Mouse (Mus musculus): ENCODE data around the gene 3110040M04Rik. TPM values are rescaled to one million over a fixed set of nuclear protein-coding genes. Genes with fewer than 3 reads are reported as not detected.

3110040M04Rik gene
- polyA plus RNA-seq, 1 experiment = not detected

- TF ChIP-seq POLR2A (IDR thresholded peaks at IDR 0.05; ENCODE audit: borderline replicate concordance, low read depth, low read length) (no peak), CTCF (IDR thresholded peaks at IDR 0.05; ENCODE audit: low read depth, low read length) (no peak)
- H3K4me3 ChIP-seq (ENCODE audit: insufficient read depth, low read length) = no peak overlapping the region
- H3K4me1 ChIP-seq (ENCODE audit: control insufficient read depth, insufficient read depth, low read length) = no peaks in the 10 kb centered on the region
- no peak overlapping the region for H3K27ac ChIP-seq (ENCODE audit: insufficient read depth, low read depth, low read length)
Observed at GRCm38 (mm10) chr1:151243332-151243731, 39.4 kb downstream of the 3110040M04Rik start.

- Histone ChIP-seq H3K4me3 (ENCODE audit: insufficient read depth, low read length) (no peak overlapping the region), H3K4me1 (ENCODE audit: control insufficient read depth, insufficient read depth, low read length) (no peaks in the 10 kb centered on the region), H3K27ac (ENCODE audit: insufficient read depth, low read depth, low read length) (no peak overlapping the region)
- TF ChIP-seq CTCF (IDR thresholded peaks at IDR 0.05; ENCODE audit: low read depth, low read length) (no peak), POLR2A (IDR thresholded peaks at IDR 0.05; ENCODE audit: borderline replicate concordance, low read depth, low read length) (no peak)
Observed at GRCm38 (mm10) chr1:151244013-151244412, 40.1 kb downstream of the 3110040M04Rik start.

DNA sequence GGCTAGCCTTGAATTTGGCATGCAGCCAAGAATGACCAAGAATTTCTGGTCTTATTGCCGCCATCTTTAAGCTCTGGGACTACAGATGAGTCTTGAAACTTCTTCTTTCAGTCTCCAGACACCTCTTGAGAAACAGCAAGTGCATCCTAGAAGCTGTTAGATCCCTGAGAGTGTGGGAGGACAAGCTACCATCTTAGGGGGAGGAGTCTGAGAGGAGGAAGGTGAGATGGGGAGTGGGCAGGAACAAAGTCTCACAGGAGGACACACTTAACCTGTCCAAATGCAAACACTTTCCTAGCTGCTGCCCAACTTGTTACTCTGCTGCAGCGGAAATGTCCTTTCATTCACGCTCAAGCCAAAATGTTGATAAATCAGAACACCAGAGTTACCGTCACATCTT lies 40.8 kb downstream of the 3110040M04Rik start:
- Histone ChIP-seq H3K4me3 (ENCODE audit: insufficient read depth, low read length) (no peak overlapping the region), H3K4me1 (ENCODE audit: control insufficient read depth, insufficient read depth, low read length) (peaks cover 6% of the 10 kb centered on the region), H3K27ac (ENCODE audit: insufficient read depth, low read depth, low read length) (no peak overlapping the region)
- TF ChIP-seq POLR2A (IDR thresholded peaks at IDR 0.05; ENCODE audit: borderline replicate concordance, low read depth, low read length) = no peak
- TF ChIP-seq CTCF (IDR thresholded peaks at IDR 0.05; ENCODE audit: low read depth, low read length) = no peak

DNA sequence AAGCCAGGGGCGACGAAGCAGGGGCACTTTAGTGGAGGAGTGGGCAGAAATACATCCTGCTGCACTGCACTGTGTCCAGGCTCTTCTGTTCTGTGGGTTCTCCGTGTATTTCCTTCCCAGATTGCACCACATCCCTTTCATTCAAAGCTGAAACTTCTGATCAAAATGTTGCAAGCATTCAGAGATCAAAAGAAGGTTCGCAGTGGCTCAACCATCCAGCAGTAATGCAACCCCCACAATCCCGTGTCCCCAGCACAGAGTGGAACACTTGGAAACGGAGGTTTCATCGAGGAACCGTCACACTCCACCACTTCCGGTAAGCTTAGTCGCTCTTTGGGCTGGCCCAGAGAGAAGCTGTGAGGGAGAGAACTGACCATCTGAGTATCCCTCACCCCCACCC lies 41.2 kb downstream of the 3110040M04Rik start:
- H3K4me3 ChIP-seq (ENCODE audit: insufficient read depth, low read length) = no peak overlapping the region
- H3K4me1 ChIP-seq (ENCODE audit: control insufficient read depth, insufficient read depth, low read length) = peaks cover 6% of the 10 kb centered on the region
- H3K27ac ChIP-seq (ENCODE audit: insufficient read depth, low read depth, low read length) = no peak overlapping the region
- TF ChIP-seq CTCF (IDR thresholded peaks at IDR 0.05; ENCODE audit: low read depth, low read length) (no peak), POLR2A (IDR thresholded peaks at IDR 0.05; ENCODE audit: borderline replicate concordance, low read depth, low read length) (no peak)

DNA sequence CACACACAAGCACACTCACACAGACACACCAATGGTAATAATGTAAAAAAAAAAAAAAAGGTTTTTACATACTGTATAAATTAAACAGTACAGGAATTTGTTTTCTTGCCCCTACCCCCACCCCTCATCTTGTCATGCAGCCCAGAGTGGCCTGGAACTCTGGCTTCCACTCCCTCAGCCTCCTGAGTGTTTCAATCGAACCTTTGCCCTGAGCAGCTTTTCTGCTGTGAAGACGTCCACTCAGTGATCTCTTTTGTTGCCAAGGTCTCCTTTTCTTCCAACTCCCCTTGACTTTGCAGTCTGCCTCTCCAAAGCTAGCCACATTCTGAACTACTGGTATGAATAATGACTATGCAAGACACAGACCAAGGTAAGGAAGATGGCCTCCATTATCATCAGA lies 41.9 kb downstream of the 3110040M04Rik start:
- H3K4me1 ChIP-seq (ENCODE audit: control insufficient read depth, insufficient read depth, low read length) = peaks cover 6% of the 10 kb centered on the region
- H3K4me3 ChIP-seq (ENCODE audit: insufficient read depth, low read length) = no peak overlapping the region
- no peak for TF ChIP-seq CTCF (IDR thresholded peaks at IDR 0.05; ENCODE audit: low read depth, low read length)
- TF ChIP-seq POLR2A (IDR thresholded peaks at IDR 0.05; ENCODE audit: borderline replicate concordance, low read depth, low read length) = no peak
- H3K27ac ChIP-seq (ENCODE audit: insufficient read depth, low read depth, low read length) = no peak overlapping the region

GRCm38 (mm10) chr1:151250109-151250508 lies 46.2 kb downstream of the 3110040M04Rik start:
- H3K4me1 ChIP-seq (ENCODE audit: control insufficient read depth, insufficient read depth, low read length) = peaks cover 27% of the 10 kb centered on the region
- peak overlapping the region; percentile 94 for H3K27ac ChIP-seq (ENCODE audit: insufficient read depth, low read depth, low read length)
- peak overlapping the region; percentile 65 for H3K4me3 ChIP-seq (ENCODE audit: insufficient read depth, low read length)
- no peak for TF ChIP-seq POLR2A (IDR thresholded peaks at IDR 0.05; ENCODE audit: borderline replicate concordance, low read depth, low read length)
- no peak for TF ChIP-seq CTCF (IDR thresholded peaks at IDR 0.05; ENCODE audit: low read depth, low read length)

DNA sequence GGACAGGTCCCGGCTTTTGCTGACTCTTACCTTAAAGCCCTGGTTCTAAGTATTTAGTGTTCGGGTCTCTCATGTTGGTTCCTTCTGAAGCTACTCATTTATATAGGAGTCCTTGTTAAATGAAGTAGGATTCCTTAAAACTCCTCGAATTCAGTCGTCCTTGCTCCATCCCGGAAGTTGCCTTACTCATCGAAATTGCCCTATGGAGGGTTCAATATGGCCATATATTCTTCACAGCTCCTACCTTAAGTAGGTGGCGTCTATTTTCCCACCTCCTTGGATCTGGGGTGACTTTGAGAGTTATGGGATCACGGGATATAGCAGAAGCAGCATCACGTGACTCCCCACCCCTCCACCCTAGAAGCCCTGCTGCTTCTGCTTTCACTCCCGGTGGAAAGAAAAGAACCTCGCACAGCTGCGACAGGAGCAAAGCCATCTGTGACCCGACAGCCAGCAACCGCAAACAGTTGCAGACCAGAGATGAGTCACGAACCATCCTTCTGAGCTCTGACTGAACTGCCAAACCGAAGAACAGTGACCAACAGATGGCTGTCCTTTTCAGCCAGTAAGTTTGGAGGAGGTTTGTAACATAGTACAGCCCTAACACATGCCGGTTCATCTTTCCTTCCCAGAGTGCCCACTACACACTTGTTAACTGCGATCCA lies 46.7 kb downstream of the 3110040M04Rik start:
- H3K4me3 ChIP-seq (ENCODE audit: insufficient read depth, low read length) = peak overlapping the region; percentile 65
- peak overlapping the region; percentile 94 for H3K27ac ChIP-seq (ENCODE audit: insufficient read depth, low read depth, low read length)
- TF ChIP-seq CTCF (IDR thresholded peaks at IDR 0.05; ENCODE audit: low read depth, low read length) = no peak
- H3K4me1 ChIP-seq (ENCODE audit: control insufficient read depth, insufficient read depth, low read length) = peaks cover 27% of the 10 kb centered on the region

DNA sequence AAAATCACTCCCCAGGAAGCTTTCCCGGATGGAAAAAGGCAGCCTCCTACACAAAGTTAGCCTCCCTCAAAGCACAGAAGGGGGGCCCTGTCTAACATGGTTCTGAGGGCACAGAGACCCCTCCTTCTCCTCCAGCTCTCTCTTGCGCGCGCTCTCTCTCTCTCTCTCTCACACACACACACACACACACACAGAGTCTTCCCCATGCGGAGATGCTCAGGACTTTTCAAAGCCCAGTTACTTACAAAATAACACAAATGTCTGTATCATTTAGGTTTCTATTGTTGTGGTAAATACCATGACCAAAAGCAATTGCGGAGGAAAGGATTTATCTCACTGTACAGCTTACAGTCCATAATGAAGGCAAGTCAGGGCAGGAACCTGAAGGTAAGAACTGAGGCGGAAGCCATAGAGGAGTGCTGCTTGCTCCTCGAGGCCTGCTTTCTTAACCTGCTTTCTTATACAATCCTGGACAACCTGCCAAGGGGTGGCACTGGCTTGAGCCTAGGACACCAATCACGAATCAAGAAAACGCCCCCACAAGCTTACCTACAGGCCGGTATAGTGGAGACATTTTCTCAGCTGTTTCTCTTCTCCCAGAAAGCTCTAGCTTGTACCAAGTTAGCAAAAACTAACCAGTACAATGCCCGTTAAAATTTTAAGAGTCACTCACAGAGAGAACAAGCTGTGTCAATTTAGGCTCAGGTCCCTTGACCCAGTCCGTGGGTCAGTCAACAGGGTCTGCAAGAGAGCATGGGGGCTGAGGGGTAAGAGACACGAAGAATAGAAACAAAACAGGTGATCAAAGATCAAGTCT lies 47.5 kb downstream of the 3110040M04Rik start:
- no peak for TF ChIP-seq POLR2A (IDR thresholded peaks at IDR 0.05; ENCODE audit: borderline replicate concordance, low read depth, low read length)
- no peak for TF ChIP-seq CTCF (IDR thresholded peaks at IDR 0.05; ENCODE audit: low read depth, low read length)
- H3K4me1 ChIP-seq (ENCODE audit: control insufficient read depth, insufficient read depth, low read length) = peaks cover 27% of the 10 kb centered on the region
- peak overlapping the region; percentile 94 for H3K27ac ChIP-seq (ENCODE audit: insufficient read depth, low read depth, low read length)
- H3K4me3 ChIP-seq (ENCODE audit: insufficient read depth, low read length) = peak overlapping the region; percentile 34

Other genes with a start within 250 kb of the 3110040M04Rik start
- gene Hmcn1, start 210.7 kb upstream of the 3110040M04Rik start, polyA plus RNA-seq (2012; ENCODE audit: insufficient read depth, insufficient read length, missing spikeins) = 0.69 TPM in 1 of 2 replicates, not detected in the other
- not detected in 2 replicates for gene Gm47985, start 21.6 kb upstream of the 3110040M04Rik start, polyA plus RNA-seq (2012; ENCODE audit: insufficient read depth, insufficient read length, missing spikeins)
- gene Gm8947, start 11.7 kb upstream of the 3110040M04Rik start, polyA plus RNA-seq (2012; ENCODE audit: insufficient read depth, insufficient read length, missing spikeins) = not detected in 2 replicates
- not detected in 2 replicates for gene Gm47995, start 5.7 kb upstream of the 3110040M04Rik start, polyA plus RNA-seq (2012; ENCODE audit: insufficient read depth, insufficient read length, missing spikeins)
- not detected in 2 replicates for gene Gm47996, start 6.0 kb downstream of the 3110040M04Rik start, polyA plus RNA-seq (2012; ENCODE audit: insufficient read depth, insufficient read length, missing spikeins)
- 115 and 122 TPM in 2 replicates for gene Ivns1abp, start 140.4 kb downstream of the 3110040M04Rik start, polyA plus RNA-seq (2012; ENCODE audit: insufficient read depth, insufficient read length, missing spikeins)
- gene Swt1, start 224.3 kb downstream of the 3110040M04Rik start, polyA plus RNA-seq (2012; ENCODE audit: insufficient read depth, insufficient read length, missing spikeins) = 17.3 and 17.4 TPM in 2 replicates
- 41.4 and 42.2 TPM in 2 replicates for gene Trmt1l, start 224.4 kb downstream of the 3110040M04Rik start, polyA plus RNA-seq (2012; ENCODE audit: insufficient read depth, insufficient read length, missing spikeins)

Measured in bone marrow macrophage, adult 2 months (primary cell).